Mouse (Mus musculus): Measurements from ENCODE around the gene Hist1h2bc. TPM values are rescaled to one million over a fixed set of nuclear protein-coding genes. Genes with fewer than 3 reads are reported as not detected.

Hist1h2bc gene
- polyA plus RNA-seq, 1 experiment from 2014 or later, result 115 TPM

- H3K4me1 ChIP-seq (replicated peaks; ENCODE audit: control insufficient read depth, insufficient read depth), result no peaks in the 10 kb centered on the region
- TF ChIP-seq CTCF (IDR thresholded peaks at IDR 0.05; ENCODE audit: low read depth) (peak; percentile 94), EP300 (optimal IDR thresholded peaks at IDR 0.05) (no peak)
- H3K9ac ChIP-seq (ENCODE audit: low read length), result no peak overlapping the region
- no peaks in the 10 kb centered on the region for H3K9me3 ChIP-seq (ENCODE audit: control insufficient read depth, low read length)
- 23% methylated on average over 8 of the region's 8 CpGs for WGBS
- no peak for ATAC-seq (ENCODE audit: low FRiP score, low TSS enrichment)
- no peak overlapping the region for H3K4me3 ChIP-seq (ENCODE audit: low read depth, low read length)
- H3K27ac ChIP-seq (replicated peaks), result no peak overlapping the region
- H3K4me2 ChIP-seq (replicated peaks; ENCODE audit: low read depth), result no peak overlapping the region
- H3K27me3 ChIP-seq (ENCODE audit: control insufficient read depth, insufficient read depth, low read length), result no peaks in the 10 kb centered on the region
- DNase-seq (ENCODE audit: low spot score), result no peak
- H3K36me3 ChIP-seq (ENCODE audit: control insufficient read depth, insufficient read depth, low read length), result no peaks in the 10 kb centered on the region
Measured at GRCm38 (mm10) chr13:23732156-23732804, 48.3 kb downstream of the Hist1h2bc start.

GRCm38 (mm10) chr13:23737091-23737490 lies 53.1 kb downstream of the Hist1h2bc start:
- H3K36me3 ChIP-seq (ENCODE audit: control insufficient read depth, insufficient read depth, low read length), result no peaks in the 10 kb centered on the region
- H3K27ac ChIP-seq (replicated peaks), result no peak overlapping the region
- 91% methylated on average over 5 of the region's 5 CpGs for WGBS
- no peak for TF ChIP-seq CTCF (IDR thresholded peaks at IDR 0.05; ENCODE audit: low read depth)
- no peak for TF ChIP-seq EP300 (optimal IDR thresholded peaks at IDR 0.05)
- DNase-seq (ENCODE audit: low spot score) (no peak), ATAC-seq (ENCODE audit: low FRiP score, low TSS enrichment) (no peak)
- no peaks in the 10 kb centered on the region for H3K27me3 ChIP-seq (ENCODE audit: control insufficient read depth, insufficient read depth, low read length)
- no peak overlapping the region for H3K4me3 ChIP-seq (ENCODE audit: low read depth, low read length)
- H3K4me1 ChIP-seq (replicated peaks; ENCODE audit: control insufficient read depth, insufficient read depth), result no peaks in the 10 kb centered on the region
- no peak overlapping the region for H3K4me2 ChIP-seq (replicated peaks; ENCODE audit: low read depth)
- no peaks in the 10 kb centered on the region for H3K9me3 ChIP-seq (ENCODE audit: control insufficient read depth, low read length)
- H3K9ac ChIP-seq (ENCODE audit: low read length), result no peak overlapping the region

- DNase-seq (ENCODE audit: low spot score) (no peak), ATAC-seq (ENCODE audit: low FRiP score, low TSS enrichment) (no peak)
- Histone ChIP-seq H3K4me1 (replicated peaks; ENCODE audit: control insufficient read depth, insufficient read depth) (no peaks in the 10 kb centered on the region), H3K4me2 (replicated peaks; ENCODE audit: low read depth) (peak overlapping the region; percentile 84), H3K9me3 (ENCODE audit: control insufficient read depth, low read length) (no peaks in the 10 kb centered on the region), H3K27ac (replicated peaks) (peak overlapping the region; percentile 96), H3K9ac (ENCODE audit: low read length) (peak overlapping the region; percentile 59), H3K36me3 (ENCODE audit: control insufficient read depth, insufficient read depth, low read length) (no peaks in the 10 kb centered on the region), H3K4me3 (ENCODE audit: low read depth, low read length) (peak overlapping the region; percentile 55), H3K27me3 (ENCODE audit: control insufficient read depth, insufficient read depth, low read length) (no peaks in the 10 kb centered on the region)
- TF ChIP-seq EP300 (optimal IDR thresholded peaks at IDR 0.05) (no peak), CTCF (IDR thresholded peaks at IDR 0.05; ENCODE audit: low read depth) (no peak)
- 25% methylated on average over 4 of the region's 4 CpGs for WGBS
Measured at GRCm38 (mm10) chr13:23738041-23738440, 54.0 kb downstream of the Hist1h2bc start.

GRCm38 (mm10) chr13:23738677-23739068 lies 54.7 kb downstream of the Hist1h2bc start, which contains the start of gene Hist1h1c:
Gene Hist1h1c (plus strand): TSS chr13:23738808.
- peak within 1 kb of the TSS; percentile 84 for H3K4me2 ChIP-seq (replicated peaks; ENCODE audit: low read depth)
- under 1% methylated on average over 29 of the region's 38 CpGs for WGBS
- H3K4me3 ChIP-seq (ENCODE audit: low read depth, low read length), result peak within 1 kb of the TSS; percentile 55
- H3K27me3 ChIP-seq (ENCODE audit: control insufficient read depth, insufficient read depth, low read length), result no peaks in the 10 kb centered on the region
- DNase-seq (ENCODE audit: low spot score) (peak; percentile 94), ATAC-seq (ENCODE audit: low FRiP score, low TSS enrichment) (peak; percentile 93)
- no peaks in the 10 kb centered on the region for H3K9me3 ChIP-seq (ENCODE audit: control insufficient read depth, low read length)
- no peaks in the 10 kb centered on the region for H3K4me1 ChIP-seq (replicated peaks; ENCODE audit: control insufficient read depth, insufficient read depth)
- peak within 1 kb of the TSS; percentile 96 for H3K27ac ChIP-seq (replicated peaks)
- TF ChIP-seq CTCF (IDR thresholded peaks at IDR 0.05; ENCODE audit: low read depth) (peak; percentile 47), EP300 (optimal IDR thresholded peaks at IDR 0.05) (no peak)
- peak within 1 kb of the TSS; percentile 88 for H3K9ac ChIP-seq (ENCODE audit: low read length)
- no peaks in the 10 kb centered on the region for H3K36me3 ChIP-seq (ENCODE audit: control insufficient read depth, insufficient read depth, low read length)

- peak; percentile 93 for DNase-seq (ENCODE audit: low spot score)
- no peak for TF ChIP-seq CTCF (IDR thresholded peaks at IDR 0.05; ENCODE audit: low read depth)
- peak; percentile 42 for TF ChIP-seq EP300 (optimal IDR thresholded peaks at IDR 0.05)
- H3K4me1 ChIP-seq (replicated peaks; ENCODE audit: control insufficient read depth, insufficient read depth), result no peaks in the 10 kb centered on the region
- H3K27me3 ChIP-seq (ENCODE audit: control insufficient read depth, insufficient read depth, low read length), result no peaks in the 10 kb centered on the region
- peak overlapping the region; percentile 88 for H3K9ac ChIP-seq (ENCODE audit: low read length)
- H3K27ac ChIP-seq (replicated peaks), result peak overlapping the region; percentile 96
- H3K36me3 ChIP-seq (ENCODE audit: control insufficient read depth, insufficient read depth, low read length), result no peaks in the 10 kb centered on the region
- H3K4me2 ChIP-seq (replicated peaks; ENCODE audit: low read depth), result peak overlapping the region; percentile 84
- no peaks in the 10 kb centered on the region for H3K9me3 ChIP-seq (ENCODE audit: control insufficient read depth, low read length)
- peak; percentile 85 for ATAC-seq (ENCODE audit: low FRiP score, low TSS enrichment)
- 0% methylated on average over 38 of the region's 39 CpGs for WGBS
- H3K4me3 ChIP-seq (ENCODE audit: low read depth, low read length), result peak overlapping the region; percentile 55
Measured at GRCm38 (mm10) chr13:23739069-23739921, 55.3 kb downstream of the Hist1h2bc start.

GRCm38 (mm10) chr13:23739922-23740252 lies 55.9 kb downstream of the Hist1h2bc start:
- Histone ChIP-seq H3K4me1 (replicated peaks; ENCODE audit: control insufficient read depth, insufficient read depth) (no peaks in the 10 kb centered on the region), H3K4me2 (replicated peaks; ENCODE audit: low read depth) (peak overlapping the region; percentile 84), H3K4me3 (ENCODE audit: low read depth, low read length) (peak overlapping the region; percentile 55), H3K9me3 (ENCODE audit: control insufficient read depth, low read length) (no peaks in the 10 kb centered on the region), H3K27ac (replicated peaks) (peak overlapping the region; percentile 96), H3K36me3 (ENCODE audit: control insufficient read depth, insufficient read depth, low read length) (no peaks in the 10 kb centered on the region), H3K27me3 (ENCODE audit: control insufficient read depth, insufficient read depth, low read length) (no peaks in the 10 kb centered on the region), H3K9ac (ENCODE audit: low read length) (peak overlapping the region; percentile 88)
- WGBS, result under 1% methylated on average over 14 of the region's 14 CpGs
- no peak for TF ChIP-seq CTCF (IDR thresholded peaks at IDR 0.05; ENCODE audit: low read depth)
- TF ChIP-seq EP300 (optimal IDR thresholded peaks at IDR 0.05), result no peak
- ATAC-seq (ENCODE audit: low FRiP score, low TSS enrichment) (no peak), DNase-seq (ENCODE audit: low spot score) (no peak)

All from stomach, postnatal 0 days (tissue).